Mouse (Mus musculus): ENCODE results near the gene Xlr.
"Not testable (repeated sequence)": the region's sequence is repeated elsewhere in the genome, so short reads cannot be mapped to it uniquely, and the experiment has no call there.

Xlr gene

GRCm38 (mm10) chrX:53797519-53797918 is at the start of gene Xlr:
Xlr (minus strand) TSS chrX:53797706.
- ATAC-seq (ENCODE audit: insufficient number of reproducible peaks, low FRiP score, low TSS enrichment), result not testable (repeated sequence)

- no peak for ATAC-seq (ENCODE audit: insufficient number of reproducible peaks, low FRiP score, low TSS enrichment)
Measured at GRCm38 (mm10) chrX:53799074-53799473, 1.6 kb upstream of the Xlr start.

GRCm38 (mm10) chrX:53776276-53776675 is 21.2 kb downstream of the Xlr start, which contains the start of gene Zfp36l3:
Zfp36l3 (minus strand) TSS chrX:53776394.
- ATAC-seq (ENCODE audit: insufficient number of reproducible peaks, low FRiP score, low TSS enrichment), result no peak

- no peak for ATAC-seq (ENCODE audit: insufficient number of reproducible peaks, low FRiP score, low TSS enrichment)
Measured at GRCm38 (mm10) chrX:53757736-53758135, 39.8 kb downstream of the Xlr start, which contains the start of gene 1700013H16Rik. 1700013H16Rik (minus strand) TSS chrX:53757831.

GRCm38 (mm10) chrX:53752851-53753250 is 44.7 kb downstream of the Xlr start:
- ATAC-seq (ENCODE audit: insufficient number of reproducible peaks, low FRiP score, low TSS enrichment), result no peak

- no peak for ATAC-seq (ENCODE audit: insufficient number of reproducible peaks, low FRiP score, low TSS enrichment)
Measured at GRCm38 (mm10) chrX:53728967-53729366, 68.5 kb downstream of the Xlr start.
